Mouse (Mus musculus) liver, postnatal 0 days (tissue): ENCODE measurements around the gene Taar3.

ENCODE experiments used
- CTCF ChIP-seq: sonication (generic); IDR thresholded peaks from 2 replicates; pipeline ENCODE4 v1.5.1; 2016; ENCODE audit warnings: antibody characterized with exemption, low read depth
- EP300 ChIP-seq: IDR thresholded peaks from 2 replicates; pipeline ENCODE4 v1.6.1; 2016; ENCODE audit warnings: antibody characterized with exemption, low read depth, mild to moderate bottlenecking

DNA sequence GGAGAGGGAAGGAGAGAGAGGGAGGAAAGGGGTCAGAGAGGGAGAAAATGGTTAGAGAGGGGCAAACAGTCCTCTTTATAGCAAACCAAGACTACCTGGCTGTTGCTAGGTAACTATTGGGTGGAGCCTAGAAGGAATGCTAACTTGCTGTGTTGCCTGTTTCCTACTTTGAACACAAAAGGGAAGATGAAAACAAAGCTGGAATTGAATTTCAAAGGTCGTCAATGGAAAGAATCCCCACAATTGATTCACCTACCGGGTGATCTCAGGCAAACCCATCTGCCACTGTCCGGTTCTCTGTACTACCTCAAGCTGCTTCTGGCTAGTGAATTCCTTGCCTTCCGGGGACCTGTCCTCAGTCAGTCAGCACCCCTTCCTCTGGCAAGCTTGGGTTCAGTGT lies 28.6 kb downstream of the Taar3 start:
- TF ChIP-seq CTCF (no peak), EP300 (no peak)
